In genomic region chr8:13676701-13677412, GRCm38 (mm10) we compare ENCODE assay signal across 9 mouse cellular contexts. TPM values are rescaled to one million over a fixed set of nuclear protein-coding genes. Genes with fewer than 3 reads are reported as not detected.
DNase-seq lines count a peak whose midpoint lies in the region; ATAC-seq and TF ChIP-seq lines count a peak whose summit lies in the region.
"Had no signal": no experiment of that assay in that cellular context is flagged by ENCODE, and none has a peak within 500 bp of the region (broad histone marks: within the 10 kb centered on the region; RNA-seq: fewer than 3 reads in every experiment).

No protein-coding gene starts in this region.

- no peaks in the 10 kb centered on the region for H3K36me3 ChIP-seq in limb, embryonic 14.5 days (ENCODE audit: control insufficient read depth, insufficient read depth, low read length)
- no peaks in the 10 kb centered on the region for H3K36me3 ChIP-seq in midbrain, embryonic 15.5 days (replicated peaks)
- H3K36me3 ChIP-seq: G1E had no signal

- H3K4me2 ChIP-seq in limb, embryonic 14.5 days (replicated peaks; ENCODE audit: low read depth, low read length, severe bottlenecking), result peak overlapping the region; percentile 84
- H3K4me2 ChIP-seq in midbrain, embryonic 15.5 days, result peak overlapping the region; percentile 78

- H3K4me3 ChIP-seq in limb, embryonic 14.5 days (replicated peaks; ENCODE audit: low read length), result peak overlapping the region; percentile 77
- H3K4me3 ChIP-seq in midbrain, embryonic 15.5 days, result peak overlapping the region; percentile 69

- peak; percentile 57 for ATAC-seq in limb, embryonic 14.5 days (ENCODE audit: low FRiP score, low read depth)
- peak; percentile 84 for ATAC-seq in midbrain, embryonic 15.5 days (replicated peaks)

- peak overlapping the region; percentile 67; the same call in 1 of the 2 replicates for H3K27ac ChIP-seq in limb, embryonic 14.5 days (replicated peaks; ENCODE audit: low read depth, low read length)
- H3K27ac ChIP-seq in midbrain, embryonic 15.5 days, result peak overlapping the region; percentile 91

- H3K9me3 ChIP-seq in limb, embryonic 14.5 days (ENCODE audit: control insufficient read depth, low read length), result no peaks in the 10 kb centered on the region
- H3K9me3 ChIP-seq in midbrain, embryonic 15.5 days, result no peaks in the 10 kb centered on the region
- H3K9me3 ChIP-seq: G1E had no signal

- H3K27me3 ChIP-seq in limb, embryonic 14.5 days (ENCODE audit: control insufficient read depth, insufficient read depth, low read length), result no peaks in the 10 kb centered on the region
- H3K27me3 ChIP-seq in midbrain, embryonic 15.5 days (replicated peaks), result no peaks in the 10 kb centered on the region

- peak overlapping the region; percentile 66 for H3K9ac ChIP-seq in limb, embryonic 14.5 days (ENCODE audit: low read depth, low read length, severe bottlenecking)
- peak overlapping the region; percentile 62 for H3K9ac ChIP-seq in midbrain, embryonic 15.5 days

- intact Hi-C loops in gastrocnemius, postnatal 36 days (cut with DNase I), result loop anchor here (5.0 kb wide), 1 partner anchor 75 kb away; no protein-coding TSS in a partner anchor

- WGBS in limb, embryonic 14.5 days, result under 1% methylated on average over 43 of the region's 47 CpGs
- under 1% methylated on average over 47 of the region's 47 CpGs for WGBS in midbrain, embryonic 15.5 days

- DNase-seq in heart, adult 18-20 months, result peak; percentile 67 to 79
- DNase-seq in heart, adult 11 months, result no peak
- peak; percentile 76 for DNase-seq in embryo, embryonic 11 days
- DNase-seq in gastrocnemius, postnatal 36 days, result peak; percentile 50 to 59
- peak; percentile 29 to 32 for DNase-seq in kidney, adult 8-10 months
- peak; percentile 62 for DNase-seq in limb, embryonic 14.5 days (ENCODE audit: low spot score)
- peak; percentile 61 to 68 for DNase-seq in spleen, adult 18-20 months

- no peak for TF ChIP-seq POLR2A in limb, embryonic 14.5 days (IDR thresholded peaks at IDR 0.05; ENCODE audit: borderline replicate concordance, extremely low read depth, insufficient read depth, insufficient read length)

- H3K4me1 ChIP-seq in limb, embryonic 14.5 days (ENCODE audit: control insufficient read depth, insufficient read depth, low read length), result peaks cover 12% of the 10 kb centered on the region
- peaks cover 39% of the 10 kb centered on the region for H3K4me1 ChIP-seq in midbrain, embryonic 15.5 days

RNA-seq across cellular contexts. Expression of gene Rasa3, which starts 0.5 kb away (rescaled TPM):
- 10 to 100 TPM; 11.2 to 14.0 TPM for total RNA-seq in heart, adult 18-20 months (2021)
- 10 to 100 TPM in 1 of 2 experiments, 1 to 10 TPM in 1; 7.5 to 11.8 TPM for total RNA-seq in gastrocnemius, postnatal 36 days (2021)
- polyA plus RNA-seq in limb, embryonic 14.5 days (2012; rRNA removed), result 31.6 and 35.4 TPM in 2 replicates
- polyA plus RNA-seq in limb, embryonic 14.5 days (2014; fragmentation: Nextera tagmentation; extraction: Ambion mirVana), result 29.2 and 30.8 TPM in 2 replicates
- 27.3 and 27.7 TPM in 2 replicates for polyA plus RNA-seq in midbrain, embryonic 15.5 days (2015; fragmentation: Nextera tagmentation; extraction: Ambion mirVana)

RNA-seq across cellular contexts. Expression of gene Cfap97d2, which starts 28.8 kb away (rescaled TPM):
- under 1 TPM in 1 of 2 experiments, not detected in 1; 0.26 TPM for total RNA-seq in heart, adult 18-20 months (2021)
- not detected for total RNA-seq in gastrocnemius, postnatal 36 days (2021)
- polyA plus RNA-seq in limb, embryonic 14.5 days (2012; rRNA removed), result 0.10 and 0.18 TPM in 2 replicates
- polyA plus RNA-seq in limb, embryonic 14.5 days (2014; fragmentation: Nextera tagmentation; extraction: Ambion mirVana), result not detected in 2 replicates
- polyA plus RNA-seq in midbrain, embryonic 15.5 days (2015; fragmentation: Nextera tagmentation; extraction: Ambion mirVana), result 1.7 and 2.3 TPM in 2 replicates
- polyA plus RNA-seq: G1E had no signal
